Mouse (Mus musculus): ENCODE results near the gene Gm973.

- TF ChIP-seq POLR2A (IDR thresholded peaks at IDR 0.05; ENCODE audit: borderline replicate concordance, extremely low read depth, insufficient read depth, insufficient read length, poor library complexity, severe bottlenecking) (no peak), CTCF (IDR thresholded peaks at IDR 0.05; ENCODE audit: borderline replicate concordance, extremely low read depth, insufficient read depth, insufficient read length) (no peak)
Observed at GRCm38 (mm10) chr1:59579327-59579726, 63.3 kb downstream of the Gm973 start.

All from brain, embryonic 14.5 days (tissue).